Comparison of ENCODE assay signal across 41 mouse cellular contexts in genomic region chr15:98317177-98317724, GRCm38 (mm10). TPM values are rescaled to one million over a fixed set of nuclear protein-coding genes. Genes with fewer than 3 reads are reported as not detected.
"Had no signal": no experiment of that assay in that cellular context is flagged by ENCODE, and none has a peak within 500 bp of the region (broad histone marks: within the 10 kb centered on the region; RNA-seq: fewer than 3 reads in every experiment).

Gene Olfr285, minus strand, starts transcription at chr15:98317353.

- H3K9ac ChIP-seq: heart, embryonic 13.5 days; heart, embryonic 15.5 days; hindbrain, embryonic 13.5 days; hindbrain, embryonic 15.5 days; kidney, embryonic 15.5 days; limb, embryonic 13.5 days; limb, embryonic 15.5 days; liver, embryonic 12.5 days; liver, embryonic 14.5 days had no signal

- H3K27ac ChIP-seq: heart, adult 2 months; heart, embryonic 13.5 days; heart, embryonic 15.5 days; hindbrain, embryonic 13.5 days; hindbrain, embryonic 15.5 days; hindbrain, postnatal 0 days; kidney, embryonic 15.5 days; kidney, postnatal 0 days; layer of hippocampus, adult 2 months; left cerebral cortex, adult 2 months; limb, embryonic 13.5 days; limb, embryonic 15.5 days; liver, embryonic 12.5 days; liver, embryonic 14.5 days had no signal

- H3K36me3 ChIP-seq: heart, embryonic 13.5 days; heart, embryonic 15.5 days; hindbrain, embryonic 13.5 days; hindbrain, embryonic 15.5 days; kidney, embryonic 15.5 days; limb, embryonic 13.5 days; limb, embryonic 15.5 days; liver, embryonic 12.5 days had no signal

- H3K4me1 ChIP-seq: heart, embryonic 13.5 days; heart, embryonic 15.5 days; hindbrain, embryonic 13.5 days; hindbrain, embryonic 15.5 days; kidney, embryonic 15.5 days; limb, embryonic 13.5 days; limb, embryonic 15.5 days; liver, embryonic 12.5 days had no signal

- DNase-seq: gastrocnemius, postnatal 14 days; gastrocnemius, postnatal 36 days; heart, adult 11 months; heart, adult 2 months; heart, postnatal 14 days; heart, postnatal 36 days; kidney, adult 11 months; kidney, adult 2 months; kidney, adult 9 months; kidney, postnatal 14 days; kidney, postnatal 36 days had no signal

- H3K4me2 ChIP-seq: heart, embryonic 11.5 days; heart, embryonic 13.5 days; heart, embryonic 15.5 days; hindbrain, embryonic 13.5 days; hindbrain, embryonic 15.5 days; kidney, embryonic 15.5 days; limb, embryonic 13.5 days; limb, embryonic 15.5 days; liver, embryonic 12.5 days had no signal

- H3K27me3 ChIP-seq: heart, embryonic 13.5 days; heart, embryonic 15.5 days; hindbrain, embryonic 13.5 days; hindbrain, embryonic 15.5 days; kidney, embryonic 15.5 days; limb, embryonic 13.5 days; limb, embryonic 15.5 days; liver, embryonic 12.5 days had no signal

- H3K9me3 ChIP-seq: heart, embryonic 13.5 days; heart, embryonic 15.5 days; hindbrain, embryonic 13.5 days; hindbrain, embryonic 15.5 days; kidney, embryonic 15.5 days; limb, embryonic 13.5 days; limb, embryonic 15.5 days; liver, embryonic 12.5 days had no signal

- ATAC-seq: hindbrain, postnatal 0 days; intestine, embryonic 16.5 days; liver, embryonic 12.5 days had no signal

- H3K4me3 ChIP-seq: heart, adult 2 months; heart, embryonic 13.5 days; heart, embryonic 15.5 days; hindbrain, embryonic 13.5 days; hindbrain, embryonic 15.5 days; kidney, embryonic 15.5 days; layer of hippocampus, adult 2 months; left cerebral cortex, adult 2 months; limb, embryonic 13.5 days; limb, embryonic 15.5 days; liver, embryonic 12.5 days had no signal

RNA-seq across cellular contexts. Expression of gene Olfr285, which starts in this region (rescaled TPM):
- total RNA-seq: gastrocnemius, adult 18-20 months; gastrocnemius, adult 8-10 months; gastrocnemius, postnatal 14 days; gastrocnemius, postnatal 36 days; heart, adult 2 months; heart, postnatal 14 days; heart, postnatal 36 days; hematopoietic stem cell, adult 5-6 weeks; hindbrain, postnatal 0 days; layer of hippocampus, adult 2 months; layer of hippocampus, postnatal 10 days; layer of hippocampus, postnatal 25 days; left cerebral cortex, adult 2 months; left cerebral cortex, postnatal 14 days; left cerebral cortex, postnatal 36 days; liver, adult 2 months had no signal
- polyA plus RNA-seq: gonadal fat pad, adult 2 months; heart, adult 2 months; heart, embryonic 11.5 days; heart, embryonic 13.5 days; heart, embryonic 15.5 days; heart, postnatal 0 days; hindbrain, embryonic 11.5 days; hindbrain, embryonic 13.5 days; hindbrain, embryonic 15.5 days; hindbrain, postnatal 0 days; intestine, embryonic 14.5 days; intestine, embryonic 16.5 days; kidney, adult 2 months; kidney, embryonic 15.5 days; kidney, postnatal 0 days; large intestine, adult 2 months; limb, embryonic 11.5 days; limb, embryonic 13.5 days; limb, embryonic 15.5 days; liver, adult 2 months; liver, embryonic 12.5 days; liver, embryonic 14.5 days; liver, embryonic 16.5 days had no signal
